Mouse (Mus musculus) ES-Bruce4 (cell line): ENCODE data around the gene Erbb4. TPM values are rescaled to one million over a fixed set of nuclear protein-coding genes. Genes with fewer than 3 reads are reported as not detected.

Source experiments
- H3K27ac ChIP-seq: 2 replicates; pipeline ENCODE4 v1.5.1; 2012; ENCODE audit warnings: low read length, inconsistent platforms; ENCODE audit not compliant: insufficient read depth
- H3K27me3 ChIP-seq: 2 replicates; pipeline ENCODE4 v1.6.1; 2012; ENCODE audit warnings: mild to moderate bottlenecking, low read length, inconsistent platforms; ENCODE audit not compliant: control insufficient read depth, poor library complexity, insufficient read depth, severe bottlenecking
- H3K36me3 ChIP-seq: 2 replicates; pipeline ENCODE4 v1.6.1; 2012; ENCODE audit warnings: inconsistent platforms, mild to moderate bottlenecking, low read length, moderate library complexity; ENCODE audit not compliant: control insufficient read depth, poor library complexity, insufficient read depth, severe bottlenecking
- H3K4me1 ChIP-seq: one replicate; pipeline ENCODE4 v1.8.1; 2011; ENCODE audit warnings: low read length; ENCODE audit not compliant: control insufficient read depth, insufficient read depth
- H3K4me3 ChIP-seq: 2 replicates; pipeline ENCODE4 v1.5.1; 2011; ENCODE audit warnings: low read depth, mild to moderate bottlenecking, low read length
- H3K9ac ChIP-seq: 2 replicates; pipeline ENCODE4 v1.6.1; 2012; ENCODE audit warnings: low read depth, mild to moderate bottlenecking, inconsistent platforms; ENCODE audit not compliant: poor library complexity, severe bottlenecking
- H3K9me3 ChIP-seq: replicated peaks from 2 replicates; pipeline ENCODE4 v1.6.1; 2012; ENCODE audit warnings: mild to moderate bottlenecking, low read length, inconsistent platforms; ENCODE audit not compliant: control insufficient read depth, poor library complexity, insufficient read depth, severe bottlenecking
- CTCF ChIP-seq: IDR thresholded peaks from one replicate; pipeline ENCODE4 v1.8.1; 2011; ENCODE audit warnings: low read depth, low read length
- EP300 ChIP-seq: IDR thresholded peaks from 2 replicates; pipeline ENCODE4 v1.6.1; 2011; ENCODE audit warnings: low read depth, low read length; ENCODE audit not compliant: insufficient read depth
- POLR2A ChIP-seq: IDR thresholded peaks from one replicate; pipeline ENCODE4 v1.8.1; 2011; ENCODE audit warnings: low read length; ENCODE audit not compliant: insufficient read depth
- polyA plus RNA-seq: library from polyadenylated mRNA; stranded (reverse); fragments of >200 nt; gene quantifications from 2 replicates; pipeline ENCODE4 v1.2.4, GENCODE M21; 2011; ENCODE audit warnings: low read depth; ENCODE audit not compliant: missing spikeins, insufficient read depth, insufficient read length

Gene Erbb4
- polyA plus RNA-seq, 1 experiment, result 0.90 TPM

GRCm38 (mm10) chr1:68284443-68284842 lies 823.4 kb downstream of the Erbb4 start:
- no peaks in the 10 kb centered on the region for H3K27me3 ChIP-seq
- no peaks in the 10 kb centered on the region for H3K36me3 ChIP-seq
- H3K4me3 ChIP-seq, result no peak overlapping the region
- H3K9ac ChIP-seq, result no peak overlapping the region
- no peak overlapping the region for H3K27ac ChIP-seq
- no peaks in the 10 kb centered on the region for H3K9me3 ChIP-seq
- TF ChIP-seq EP300, result no peak
- TF ChIP-seq CTCF, result no peak
- no peak for TF ChIP-seq POLR2A
- no peaks in the 10 kb centered on the region for H3K4me1 ChIP-seq

- H3K4me3 ChIP-seq, result no peak overlapping the region
- H3K9ac ChIP-seq, result no peak overlapping the region
- no peaks in the 10 kb centered on the region for H3K9me3 ChIP-seq
- TF ChIP-seq POLR2A, result no peak
- TF ChIP-seq CTCF, result no peak
- no peaks in the 10 kb centered on the region for H3K36me3 ChIP-seq
- H3K4me1 ChIP-seq, result no peaks in the 10 kb centered on the region
- H3K27ac ChIP-seq, result no peak overlapping the region
- H3K27me3 ChIP-seq, result no peaks in the 10 kb centered on the region
These were observed 832.0 kb downstream of the Erbb4 start for GRCm38 (mm10) chr1:68275819-68276218.

GRCm38 (mm10) chr1:68178580-68178979 lies 929.3 kb downstream of the Erbb4 start:
- Histone ChIP-seq H3K4me1 (no peaks in the 10 kb centered on the region), H3K9ac (no peak overlapping the region), H3K36me3 (no peaks in the 10 kb centered on the region), H3K4me3 (no peak overlapping the region), H3K27me3 (no peaks in the 10 kb centered on the region; the same call in 1 of the 2 replicates), H3K9me3 (no peaks in the 10 kb centered on the region), H3K27ac (no peak overlapping the region)
- no peak for TF ChIP-seq EP300
- no peak for TF ChIP-seq CTCF
- no peak for TF ChIP-seq POLR2A

GRCm38 (mm10) chr1:68155253-68155652 lies 952.6 kb downstream of the Erbb4 start:
- H3K36me3 ChIP-seq, result no peaks in the 10 kb centered on the region
- TF ChIP-seq EP300, result no peak
- TF ChIP-seq CTCF, result no peak
- no peak for TF ChIP-seq POLR2A
- H3K27me3 ChIP-seq, result no peaks in the 10 kb centered on the region
- no peaks in the 10 kb centered on the region for H3K4me1 ChIP-seq
- no peaks in the 10 kb centered on the region for H3K9me3 ChIP-seq
- H3K9ac ChIP-seq, result no peak overlapping the region
- H3K27ac ChIP-seq, result no peak overlapping the region
- no peak overlapping the region for H3K4me3 ChIP-seq

GRCm38 (mm10) chr1:68150572-68150971 lies 957.3 kb downstream of the Erbb4 start:
- no peak overlapping the region for H3K27ac ChIP-seq
- H3K27me3 ChIP-seq, result no peaks in the 10 kb centered on the region
- H3K9ac ChIP-seq, result no peak overlapping the region
- TF ChIP-seq POLR2A (no peak), EP300 (no peak), CTCF (peak; percentile 16)
- H3K4me1 ChIP-seq, result no peaks in the 10 kb centered on the region
- no peaks in the 10 kb centered on the region for H3K36me3 ChIP-seq
- no peaks in the 10 kb centered on the region for H3K9me3 ChIP-seq
- H3K4me3 ChIP-seq, result no peak overlapping the region

- no peaks in the 10 kb centered on the region for H3K9me3 ChIP-seq
- H3K36me3 ChIP-seq, result no peaks in the 10 kb centered on the region
- H3K4me3 ChIP-seq, result no peak overlapping the region
- H3K9ac ChIP-seq, result no peak overlapping the region
- H3K27me3 ChIP-seq, result no peaks in the 10 kb centered on the region
- H3K27ac ChIP-seq, result no peak overlapping the region
- no peaks in the 10 kb centered on the region for H3K4me1 ChIP-seq
- TF ChIP-seq POLR2A (no peak), EP300 (no peak), CTCF (no peak)
These were observed 965.1 kb downstream of the Erbb4 start for GRCm38 (mm10) chr1:68142562-68143350.
